In the genomic region with DNA sequence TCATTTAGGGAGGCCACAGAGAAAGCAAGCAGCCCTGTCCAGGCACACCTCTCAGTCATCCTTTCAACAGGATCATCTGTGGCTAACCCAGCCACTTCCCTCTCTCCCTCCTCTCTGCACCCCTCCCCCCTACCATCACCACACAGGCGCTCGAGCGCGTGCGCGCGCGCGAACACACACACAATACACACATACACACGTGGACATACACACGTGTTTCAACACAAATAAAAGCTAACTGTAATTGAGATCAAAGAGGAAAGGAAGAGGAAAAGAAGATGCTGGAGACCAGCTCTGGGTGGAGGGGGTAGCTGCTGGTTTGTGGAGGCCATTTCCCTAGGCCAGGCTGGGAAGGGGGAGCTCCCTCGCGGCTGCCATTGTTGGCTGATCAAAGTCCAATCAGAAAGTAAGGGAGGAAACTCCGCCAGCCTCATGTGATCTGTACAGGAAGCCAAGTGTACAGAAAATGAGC, we compare ENCODE assay signal across 7 mouse cellular contexts.
DNase-seq lines count a peak whose midpoint lies in the region.

No protein-coding gene starts in this region.

- H3K27me3 ChIP-seq in embryonic facial prominence, embryonic 10.5 days (replicated peaks; ENCODE audit: low read depth, poor library complexity, severe bottlenecking): no peaks in the 10 kb centered on the region

- 7% methylated on average over 14 of the region's 14 CpGs for WGBS in embryonic facial prominence, embryonic 10.5 days

- peaks cover 84% of the 10 kb centered on the region for H3K4me1 ChIP-seq in embryonic facial prominence, embryonic 10.5 days

- no peaks in the 10 kb centered on the region for H3K9me3 ChIP-seq in embryonic facial prominence, embryonic 10.5 days

- DNase-seq in brain, adult 2 months (ENCODE audit: low read depth, low spot score): peak; percentile 56
- DNase-seq in embryonic facial prominence, embryonic 10.5 days (ENCODE audit: low spot score): peak; percentile 74
- DNase-seq in kidney, adult 18-20 months: peak; percentile 70
- peak; percentile 29 for DNase-seq in lung, postnatal 10 days
- no peak for DNase-seq in spleen, adult 18-20 months
- DNase-seq in adrenal gland, postnatal 25 days: no peak
- no peak for DNase-seq in spleen, postnatal 36 days (ENCODE audit: low spot score in 2 of 2)

- peaks cover 28% of the 10 kb centered on the region for H3K36me3 ChIP-seq in embryonic facial prominence, embryonic 10.5 days (replicated peaks)

- H3K4me3 ChIP-seq in embryonic facial prominence, embryonic 10.5 days: peak overlapping the region; percentile 47

- H3K27ac ChIP-seq in embryonic facial prominence, embryonic 10.5 days (replicated peaks): peak overlapping the region; percentile 86

Comparison
In these comparisons a context has a peak if more than half of its experiments do, and no peak if none do; other contexts are left out.
1. DNase-seq: peak in brain, adult 2 months (single experiment), embryonic facial prominence, embryonic 10.5 days (single experiment), kidney, adult 18-20 months (single experiment) and lung, postnatal 10 days (single experiment); none in spleen, adult 18-20 months (0 of 2), adrenal gland, postnatal 25 days (single experiment) and spleen, postnatal 36 days (0 of 2).